Mouse (Mus musculus) neural tube, embryonic 13.5 days (tissue): ENCODE data around the gene Tcf20. TPM values are rescaled to one million over a fixed set of nuclear protein-coding genes. Genes with fewer than 3 reads are reported as not detected.
A peak's percentile ranks its signal among the peaks of the same experiment; 100 is the strongest.

Experiments used
- ATAC-seq: fragments of 200-750 bp; cut with Nextera tagmentation; 2 replicates; pipeline ENCODE4 v1.8.0; 2017; ENCODE audit warnings: low read depth, mild to moderate bottlenecking, moderate TSS enrichment, moderate library complexity
- H3K27ac ChIP-seq: fragments of 300-500 bp; sonication (generic); replicated peaks from 2 replicates; pipeline ENCODE4 v1.5.1; 2015; ENCODE audit warnings: moderate library complexity, mild to moderate bottlenecking, inconsistent platforms
- H3K27me3 ChIP-seq: fragments of 300-500 bp; sonication (generic); 2 replicates; pipeline ENCODE4 v1.6.1; 2015; ENCODE audit warnings: mild to moderate bottlenecking, inconsistent platforms
- H3K36me3 ChIP-seq: fragments of 300-500 bp; sonication (generic); 2 replicates; pipeline ENCODE4 v1.6.1; 2015; ENCODE audit warnings: mild to moderate bottlenecking, inconsistent platforms
- H3K4me1 ChIP-seq: fragments of 300-500 bp; sonication (generic); replicated peaks from 2 replicates; pipeline ENCODE4 v1.6.1; 2015; ENCODE audit warnings: inconsistent platforms
- H3K4me2 ChIP-seq: fragments of 300-500 bp; sonication (generic); 2 replicates; pipeline ENCODE4 v1.6.1; 2015; ENCODE audit warnings: inconsistent platforms, mild to moderate bottlenecking, moderate library complexity
- H3K4me3 ChIP-seq: fragments of 300-500 bp; sonication (generic); 2 replicates; pipeline ENCODE4 v1.5.1; 2015; ENCODE audit warnings: mild to moderate bottlenecking, inconsistent platforms
- H3K9ac ChIP-seq: fragments of 300-500 bp; sonication (generic); 2 replicates; pipeline ENCODE4 v1.6.1; 2015; ENCODE audit warnings: moderate library complexity, mild to moderate bottlenecking, inconsistent platforms
- H3K9me3 ChIP-seq: fragments of 300-500 bp; sonication (generic); 2 replicates; pipeline ENCODE4 v1.6.1; 2016; ENCODE audit warnings: inconsistent platforms
- WGBS: fragments of 180-500 bp; shearing (Covaris S2); methylation state at CpG from one replicate; pipeline ENCODE4 v1.1.7; 2015; 5-methylcytosine and 5-hydroxymethylcytosine counted together
- polyA plus RNA-seq: library from polyadenylated mRNA; unstranded; fragments of >200 nt; fragmentation: Nextera tagmentation; extraction: Ambion mirVana; gene quantifications from 2 replicates; pipeline ENCODE4 v1.2.1, GENCODE M21; 2015

Gene Tcf20
- polyA plus RNA-seq, 1 experiment from 2014 or later = 11.8 TPM

GRCm38 (mm10) chr15:82917207-82917844, 70.3 kb downstream of the Tcf20 start:
- Histone ChIP-seq H3K27me3 (peaks cover 66% of the 10 kb centered on the region), H3K4me3 (peak overlapping the region; percentile 13), H3K4me2 (peak overlapping the region; percentile 46), H3K9me3 (no peaks in the 10 kb centered on the region), H3K9ac (peak overlapping the region; percentile 51), H3K4me1 (peaks cover 83% of the 10 kb centered on the region), H3K27ac (peak overlapping the region; percentile 87), H3K36me3 (no peaks in the 10 kb centered on the region)
- ATAC-seq = peak; percentile 52
- 16% methylated on average over 28 of the region's 28 CpGs for WGBS

DNA sequence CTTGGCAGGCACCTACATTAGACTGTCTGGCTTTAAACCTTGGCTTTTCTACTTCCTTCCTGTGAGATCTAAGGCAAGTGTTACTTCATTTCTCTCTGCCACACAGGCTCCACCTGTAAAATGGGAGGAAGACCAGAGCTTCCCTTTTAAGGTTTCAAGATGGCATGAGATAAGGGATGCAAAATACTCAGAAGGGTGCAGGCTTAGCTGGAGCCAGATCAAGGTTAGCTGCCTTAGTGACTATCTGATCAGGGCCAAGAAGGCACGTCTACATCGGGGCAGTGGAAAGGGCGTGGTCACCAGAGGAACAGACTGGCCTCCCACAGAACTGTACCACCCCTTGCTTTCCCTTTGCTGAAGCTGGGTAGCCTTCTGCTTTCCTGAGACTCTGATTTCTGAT, 73.2 kb downstream of the Tcf20 start:
- Histone ChIP-seq H3K36me3 (no peaks in the 10 kb centered on the region), H3K9me3 (no peaks in the 10 kb centered on the region), H3K4me1 (peaks cover 75% of the 10 kb centered on the region), H3K4me3 (no peak overlapping the region), H3K9ac (no peak overlapping the region), H3K27ac (no peak overlapping the region), H3K4me2 (no peak overlapping the region), H3K27me3 (peaks cover 69% of the 10 kb centered on the region)
- 73% methylated on average over 3 of the region's 3 CpGs for WGBS
- ATAC-seq = no peak

DNA sequence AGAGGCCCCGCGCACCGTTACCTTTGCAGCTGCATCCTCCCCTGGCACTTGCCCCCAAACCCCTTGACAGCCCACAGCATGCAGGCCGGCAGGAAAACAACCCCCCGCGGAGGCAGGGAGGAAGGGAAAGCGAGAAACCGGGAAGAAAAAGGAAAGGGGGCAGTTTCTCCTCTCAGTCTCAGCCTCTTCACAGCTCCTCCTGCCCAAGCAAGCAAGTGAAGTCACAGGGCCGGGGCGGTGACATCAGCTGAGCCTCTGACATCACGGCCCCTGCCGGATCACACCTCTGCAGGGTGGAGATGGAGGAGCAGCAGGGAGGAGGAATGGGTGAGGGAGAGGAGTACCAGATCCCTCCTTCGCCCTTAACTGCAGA, 75.7 kb downstream of the Tcf20 start:
- 3% methylated on average over 13 of the region's 13 CpGs for WGBS

DNA sequence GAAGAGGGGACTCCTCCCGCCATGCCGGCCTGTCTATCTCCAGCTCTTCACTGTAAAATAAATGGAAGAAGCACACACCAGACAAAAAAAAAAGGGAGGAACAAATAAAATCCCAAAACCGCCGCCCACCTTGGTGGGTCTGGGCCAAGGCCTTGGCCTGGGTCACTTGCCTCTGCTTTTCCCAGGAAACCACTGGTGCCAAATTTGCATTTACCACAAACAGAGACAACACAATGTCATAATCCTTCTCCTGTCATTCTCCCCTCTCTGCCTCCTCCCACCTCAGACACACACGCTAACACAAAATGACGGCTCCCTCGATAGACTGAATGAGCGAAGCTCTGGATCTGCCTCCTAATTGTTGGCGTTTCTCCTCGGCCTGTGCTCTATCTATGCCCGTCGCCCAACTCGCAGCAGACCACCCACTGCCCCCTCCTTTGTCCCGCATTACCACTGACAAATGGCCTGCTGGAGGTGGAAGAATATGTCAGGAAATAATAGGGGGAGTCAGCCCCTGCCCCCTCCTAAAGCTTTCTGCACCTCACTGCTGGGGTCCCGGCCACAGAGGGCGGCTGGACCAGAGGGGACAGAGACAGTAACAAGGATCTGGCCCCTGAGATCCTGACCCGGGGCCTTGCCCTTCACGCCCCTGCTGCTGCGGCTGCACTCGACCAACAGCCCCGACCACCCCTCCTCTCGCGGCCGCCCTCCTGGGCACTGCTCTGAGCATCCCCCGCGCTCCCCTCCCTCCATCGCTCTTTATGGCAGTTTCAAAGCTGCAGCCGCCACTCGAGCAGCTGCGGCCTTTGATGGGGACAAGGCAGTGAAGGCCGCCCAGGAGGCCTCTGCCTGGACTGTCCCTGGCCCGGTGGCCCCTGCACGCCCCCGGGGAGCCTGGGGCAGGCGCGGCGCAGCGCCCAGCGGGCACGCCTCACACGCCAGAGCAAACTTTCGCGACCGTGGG, 76.4 kb downstream of the Tcf20 start:
- Histone ChIP-seq H3K27ac (peak overlapping the region; percentile 81), H3K9me3 (no peaks in the 10 kb centered on the region), H3K9ac (peak overlapping the region; percentile 71), H3K27me3 (peaks cover 74% of the 10 kb centered on the region), H3K4me3 (peak overlapping the region; percentile 35), H3K4me2 (peak overlapping the region; percentile 78), H3K36me3 (no peaks in the 10 kb centered on the region), H3K4me1 (peaks cover 60% of the 10 kb centered on the region)
- WGBS = 6% methylated on average over 44 of the region's 44 CpGs
- ATAC-seq = peak; percentile 76

More for the DNA sequence above, 75.7 kb downstream of the Tcf20 start:
- Histone ChIP-seq H3K9me3 (no peaks in the 10 kb centered on the region), H3K27ac (peak overlapping the region; percentile 81), H3K9ac (peak overlapping the region; percentile 71), H3K4me1 (peaks cover 60% of the 10 kb centered on the region), H3K36me3 (no peaks in the 10 kb centered on the region), H3K27me3 (peaks cover 77% of the 10 kb centered on the region), H3K4me2 (peak overlapping the region; percentile 78), H3K4me3 (peak overlapping the region; percentile 35)
- peak; percentile 36; the same call in 1 of the 2 replicates for ATAC-seq

DNA sequence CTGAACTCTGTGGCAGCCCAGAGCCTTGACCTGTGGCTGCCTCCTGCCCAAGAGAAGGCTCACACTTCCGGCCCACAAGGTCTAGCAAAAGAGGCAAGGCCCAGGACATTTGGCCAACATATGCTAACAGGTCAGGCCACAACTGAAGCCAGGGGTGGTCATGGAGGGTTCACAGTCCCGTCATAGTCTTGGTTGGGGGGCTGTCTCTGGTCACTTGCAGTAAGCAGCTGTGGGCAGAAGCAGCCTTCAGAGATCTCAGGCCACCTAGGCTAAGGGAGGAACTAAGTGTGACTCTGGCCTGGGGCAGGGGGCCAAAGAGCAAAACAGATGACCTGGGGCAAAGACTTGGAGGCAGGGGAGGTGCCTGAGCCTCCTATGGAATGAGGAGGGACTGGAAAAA, 77.1 kb downstream of the Tcf20 start:
- Histone ChIP-seq H3K9me3 (no peaks in the 10 kb centered on the region), H3K9ac (peak overlapping the region; percentile 35; the same call in 1 of the 2 replicates), H3K4me3 (no peak overlapping the region), H3K4me1 (peaks cover 59% of the 10 kb centered on the region), H3K4me2 (peak overlapping the region; percentile 78), H3K36me3 (no peaks in the 10 kb centered on the region), H3K27ac (peak overlapping the region; percentile 81), H3K27me3 (peaks cover 73% of the 10 kb centered on the region)
- ATAC-seq = no peak
- 63% methylated on average over 2 of the region's 2 CpGs for WGBS

GRCm38 (mm10) chr15:82909791-82910190, 77.9 kb downstream of the Tcf20 start:
- Histone ChIP-seq H3K4me1 (peaks cover 65% of the 10 kb centered on the region), H3K27ac (no peak overlapping the region), H3K9ac (no peak overlapping the region), H3K27me3 (peaks cover 65% of the 10 kb centered on the region), H3K4me2 (no peak overlapping the region), H3K9me3 (no peaks in the 10 kb centered on the region), H3K36me3 (no peaks in the 10 kb centered on the region), H3K4me3 (no peak overlapping the region)
- no peak for ATAC-seq
- 89% methylated on average over 4 of the region's 4 CpGs for WGBS

GRCm38 (mm10) chr15:82908521-82908920, 79.2 kb downstream of the Tcf20 start:
- Histone ChIP-seq H3K27me3 (peaks cover 62% of the 10 kb centered on the region), H3K4me3 (no peak overlapping the region), H3K9me3 (no peaks in the 10 kb centered on the region), H3K4me2 (no peak overlapping the region), H3K27ac (no peak overlapping the region), H3K4me1 (peaks cover 75% of the 10 kb centered on the region), H3K36me3 (no peaks in the 10 kb centered on the region), H3K9ac (no peak overlapping the region)
- no peak for ATAC-seq
- 44% methylated on average over 2 of the region's 2 CpGs for WGBS

DNA sequence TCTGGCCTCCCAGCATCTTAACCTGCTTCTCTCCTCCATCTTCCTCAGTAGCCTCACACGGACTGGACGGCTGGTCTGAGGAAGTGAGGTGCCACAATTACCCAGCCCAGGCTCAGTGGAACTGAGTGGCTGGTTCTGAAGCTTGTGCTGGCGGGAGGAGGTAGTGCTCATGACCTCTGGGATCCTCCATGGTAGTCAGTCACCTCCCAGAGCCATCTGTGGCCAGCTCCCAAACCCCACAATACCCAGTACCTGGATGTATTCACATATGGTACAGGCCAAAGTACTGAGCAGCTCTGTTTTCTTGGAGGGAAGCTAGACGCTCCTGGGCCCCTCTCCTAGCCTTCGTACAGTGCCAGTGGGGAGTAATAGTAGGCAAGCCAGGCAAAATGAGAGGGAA, 80.4 kb downstream of the Tcf20 start:
- no peak overlapping the region for H3K4me2 ChIP-seq
- no peak for ATAC-seq
- WGBS = 89% methylated on average over 5 of the region's 5 CpGs
- H3K4me3 ChIP-seq = no peak overlapping the region
- H3K27ac ChIP-seq = no peak overlapping the region
- H3K27me3 ChIP-seq = peaks cover 61% of the 10 kb centered on the region
- no peak overlapping the region for H3K9ac ChIP-seq
- no peaks in the 10 kb centered on the region for H3K9me3 ChIP-seq
- no peaks in the 10 kb centered on the region for H3K36me3 ChIP-seq
- H3K4me1 ChIP-seq = peaks cover 74% of the 10 kb centered on the region

GRCm38 (mm10) chr15:82906574-82907061, 81.1 kb downstream of the Tcf20 start:
- H3K27ac ChIP-seq = no peak overlapping the region
- 66% methylated on average over 7 of the region's 7 CpGs for WGBS
- H3K36me3 ChIP-seq = no peaks in the 10 kb centered on the region
- no peaks in the 10 kb centered on the region for H3K9me3 ChIP-seq
- H3K4me1 ChIP-seq = peaks cover 74% of the 10 kb centered on the region
- H3K9ac ChIP-seq = no peak overlapping the region
- no peak overlapping the region for H3K4me3 ChIP-seq
- peaks cover 66% of the 10 kb centered on the region for H3K27me3 ChIP-seq
- H3K4me2 ChIP-seq = no peak overlapping the region
- no peak for ATAC-seq

DNA sequence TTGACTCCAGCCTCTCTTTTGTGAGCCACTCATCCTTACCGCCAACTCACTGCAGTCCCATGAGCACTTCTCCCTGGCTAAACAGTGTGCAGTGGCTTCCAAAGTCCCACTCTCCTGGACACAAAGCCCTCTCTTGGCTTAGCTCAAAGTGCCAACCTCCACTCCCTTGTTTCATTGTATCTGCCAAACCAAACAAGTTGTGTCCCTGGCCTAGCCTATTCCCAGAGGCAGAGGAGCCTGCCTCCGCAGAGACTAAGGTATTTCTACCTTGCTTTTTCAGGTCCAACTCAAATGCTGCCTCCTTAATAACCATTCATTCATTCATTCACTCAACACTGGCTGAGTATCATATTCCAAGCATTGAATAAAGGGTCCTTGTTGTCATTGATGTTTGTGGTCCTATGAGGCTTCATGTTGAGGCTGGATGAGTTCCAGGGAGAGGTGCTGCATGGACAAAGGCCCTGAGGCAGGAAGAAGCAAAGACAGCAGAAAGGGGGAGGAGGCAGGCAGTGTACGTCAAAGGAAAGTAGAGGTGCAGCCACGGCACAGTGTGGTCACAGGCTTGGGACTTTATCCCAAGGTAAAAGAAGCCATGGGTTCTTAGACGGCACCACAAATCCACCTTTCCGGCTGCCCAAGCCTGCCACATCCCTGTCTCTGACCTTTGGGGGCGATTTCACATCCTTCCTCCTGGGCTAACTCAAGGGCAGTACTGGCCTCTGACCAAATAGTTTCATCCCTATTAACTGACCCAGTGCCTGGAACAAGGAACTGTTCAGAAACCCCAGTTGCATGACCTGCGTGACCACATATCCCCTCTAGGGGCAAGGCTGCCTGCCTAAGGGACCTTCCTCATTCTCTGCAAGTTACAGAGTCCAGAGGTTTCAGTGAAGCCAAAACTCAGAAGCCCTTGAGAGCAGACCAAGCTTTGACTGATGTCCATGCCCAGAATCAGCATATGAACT, 82.0 kb downstream of the Tcf20 start:
- no peak overlapping the region for H3K27ac ChIP-seq
- H3K4me1 ChIP-seq = peaks cover 73% of the 10 kb centered on the region
- H3K36me3 ChIP-seq = no peaks in the 10 kb centered on the region
- no peak for ATAC-seq
- no peak overlapping the region for H3K4me2 ChIP-seq
- no peaks in the 10 kb centered on the region for H3K9me3 ChIP-seq
- 74% methylated on average over 8 of the region's 8 CpGs for WGBS
- H3K9ac ChIP-seq = no peak overlapping the region
- H3K4me3 ChIP-seq = no peak overlapping the region
- peaks cover 69% of the 10 kb centered on the region for H3K27me3 ChIP-seq

- WGBS = 17% methylated on average over 7 of the region's 7 CpGs
- peaks cover 57% of the 10 kb centered on the region for H3K27me3 ChIP-seq
- 0 out of 2 replicates have a peak overlapping the region, but pooled peaks have one; percentile 4 for H3K27ac ChIP-seq
- H3K9me3 ChIP-seq = no peaks in the 10 kb centered on the region
- no peak overlapping the region for H3K9ac ChIP-seq
- H3K4me2 ChIP-seq = no peak overlapping the region
- peaks cover 78% of the 10 kb centered on the region for H3K4me1 ChIP-seq
- no peaks in the 10 kb centered on the region for H3K36me3 ChIP-seq
- ATAC-seq = no peak
- no peak overlapping the region for H3K4me3 ChIP-seq
These were observed 83.1 kb downstream of the Tcf20 start for GRCm38 (mm10) chr15:82904526-82904925.
